Mouse (Mus musculus) 3T3-L1 (cell line): Measurements from ENCODE around the gene Serpine3.
"Not testable (repeated sequence)": the region's sequence is repeated elsewhere in the genome, so short reads cannot be mapped to it uniquely, and the experiment has no call there.

ENCODE experiments used
- DNase-seq: peaks from one replicate; pipeline ENCODE4 v3.0.0-alpha.2; 2015; ENCODE audit warnings: low read depth, low spot score

Serpine3 gene

GRCm38 (mm10) chr14:62663367-62663766 is at the start of gene Serpine3:
Gene Serpine3, plus strand, starts transcription at chr14:62663667.
- no peak for DNase-seq

- no peak for DNase-seq
These were observed 41.1 kb upstream of the Serpine3 start for GRCm38 (mm10) chr14:62622393-62622792.

GRCm38 (mm10) chr14:62627951-62628350 is 35.5 kb upstream of the Serpine3 start:
- DNase-seq: no peak

GRCm38 (mm10) chr14:62637436-62638344 is 25.8 kb upstream of the Serpine3 start:
- DNase-seq: peak; percentile 82

- no peak for DNase-seq
These were observed 25.1 kb upstream of the Serpine3 start for GRCm38 (mm10) chr14:62638345-62638702.

- peak; percentile 46 for DNase-seq
These were observed 24.4 kb upstream of the Serpine3 start for GRCm38 (mm10) chr14:62639111-62639510.

- no peak for DNase-seq
These were observed 23.9 kb upstream of the Serpine3 start for GRCm38 (mm10) chr14:62639551-62639950.

- no peak for DNase-seq
These were observed 23.1 kb upstream of the Serpine3 start for GRCm38 (mm10) chr14:62640396-62640795.

- not testable (repeated sequence) for DNase-seq
These were observed 21.1 kb upstream of the Serpine3 start for GRCm38 (mm10) chr14:62642368-62642767.

GRCm38 (mm10) chr14:62648405-62648804 is 15.1 kb upstream of the Serpine3 start:
- peak; percentile 82 for DNase-seq

GRCm38 (mm10) chr14:62650376-62650775 is 13.1 kb upstream of the Serpine3 start:
- DNase-seq: no peak

- no peak for DNase-seq
These were observed 11.7 kb upstream of the Serpine3 start for GRCm38 (mm10) chr14:62651771-62652170.

- DNase-seq: peak; percentile 51
These were observed 7.5 kb upstream of the Serpine3 start for GRCm38 (mm10) chr14:62655996-62656395.

- peak; percentile 31 for DNase-seq
These were observed 6.0 kb upstream of the Serpine3 start for GRCm38 (mm10) chr14:62657469-62657868.

- no peak for DNase-seq
These were observed 1.1 kb upstream of the Serpine3 start for GRCm38 (mm10) chr14:62662381-62662780.

GRCm38 (mm10) chr14:62664976-62665673 is 1.7 kb downstream of the Serpine3 start:
- DNase-seq: no peak

GRCm38 (mm10) chr14:62673646-62674045 is 10.2 kb downstream of the Serpine3 start:
- peak; percentile 43 for DNase-seq

GRCm38 (mm10) chr14:62718161-62718560 is 54.7 kb downstream of the Serpine3 start:
- no peak for DNase-seq

- no peak for DNase-seq
These were observed 58.2 kb downstream of the Serpine3 start for GRCm38 (mm10) chr14:62721625-62722024.

GRCm38 (mm10) chr14:62724560-62724959 is 61.1 kb downstream of the Serpine3 start:
- DNase-seq: no peak

GRCm38 (mm10) chr14:62731902-62732301 is 68.4 kb downstream of the Serpine3 start:
- no peak for DNase-seq

GRCm38 (mm10) chr14:62733666-62734065 is 70.2 kb downstream of the Serpine3 start:
- no peak for DNase-seq

GRCm38 (mm10) chr14:62735646-62736045 is 72.2 kb downstream of the Serpine3 start:
- no peak for DNase-seq
